Mouse (Mus musculus): ENCODE measurements around the gene Etv6. TPM values are rescaled to one million over a fixed set of nuclear protein-coding genes. Genes with fewer than 3 reads are reported as not detected.
A peak's percentile ranks its signal among the peaks of the same experiment; 100 is the strongest.

Etv6 gene
- polyA plus RNA-seq, 1 experiment from 2014 or later, result 2.7 TPM

GRCm38 (mm10) chr6:134141616-134142165, 106.2 kb downstream of the Etv6 start:
- no peak overlapping the region for H3K4me3 ChIP-seq (ENCODE audit: low read depth, low read length)
- H3K9me3 ChIP-seq (replicated peaks; ENCODE audit: control insufficient read depth, low read length), result no peaks in the 10 kb centered on the region
- ATAC-seq (ENCODE audit: low read depth), result no peak
- H3K4me1 ChIP-seq (ENCODE audit: control insufficient read depth, low read depth, low read length), result peaks cover 14% of the 10 kb centered on the region
- no peak overlapping the region for H3K9ac ChIP-seq (ENCODE audit: low read depth, low read length)
- no peaks in the 10 kb centered on the region for H3K36me3 ChIP-seq (ENCODE audit: control insufficient read depth, insufficient read depth)
- H3K27ac ChIP-seq (ENCODE audit: low read length), result no peak overlapping the region
- no peak overlapping the region for H3K4me2 ChIP-seq (ENCODE audit: low read depth, low read length)
- H3K27me3 ChIP-seq (ENCODE audit: control insufficient read depth, insufficient read depth, low read depth, low read length), result no peaks in the 10 kb centered on the region
- WGBS (ENCODE audit: insufficient replicate concordance), result 74% methylated on average over 1 of the region's 1 CpGs

- H3K27ac ChIP-seq (ENCODE audit: low read length), result no peak overlapping the region
Observed at GRCm38 (mm10) chr6:134142700-134143099, 107.2 kb downstream of the Etv6 start.

GRCm38 (mm10) chr6:134143649-134144097, 108.2 kb downstream of the Etv6 start:
- no peaks in the 10 kb centered on the region for H3K27me3 ChIP-seq (ENCODE audit: control insufficient read depth, insufficient read depth, low read depth, low read length)
- H3K9ac ChIP-seq (ENCODE audit: low read depth, low read length), result no peak overlapping the region
- H3K4me3 ChIP-seq (ENCODE audit: low read depth, low read length), result no peak overlapping the region
- no peak for ATAC-seq (ENCODE audit: low read depth)
- no peak overlapping the region for H3K4me2 ChIP-seq (ENCODE audit: low read depth, low read length)
- H3K9me3 ChIP-seq (replicated peaks; ENCODE audit: control insufficient read depth, low read length), result no peaks in the 10 kb centered on the region
- 39% methylated on average over 3 of the region's 3 CpGs for WGBS (ENCODE audit: insufficient replicate concordance)
- H3K4me1 ChIP-seq (ENCODE audit: control insufficient read depth, low read depth, low read length), result peaks cover 14% of the 10 kb centered on the region
- 0 out of 2 replicates have a peak overlapping the region, but pooled peaks have one; percentile 8 for H3K27ac ChIP-seq (ENCODE audit: low read length)
- no peaks in the 10 kb centered on the region for H3K36me3 ChIP-seq (ENCODE audit: control insufficient read depth, insufficient read depth)

More at GRCm38 (mm10) chr6:134142700-134143099, 107.2 kb downstream of the Etv6 start:
- H3K4me1 ChIP-seq (ENCODE audit: control insufficient read depth, low read depth, low read length), result peaks cover 14% of the 10 kb centered on the region
- 76% methylated on average over 11 of the region's 11 CpGs for WGBS (ENCODE audit: insufficient replicate concordance)
- H3K4me2 ChIP-seq (ENCODE audit: low read depth, low read length), result no peak overlapping the region
- no peaks in the 10 kb centered on the region for H3K36me3 ChIP-seq (ENCODE audit: control insufficient read depth, insufficient read depth)
- H3K9me3 ChIP-seq (replicated peaks; ENCODE audit: control insufficient read depth, low read length), result no peaks in the 10 kb centered on the region
- H3K27me3 ChIP-seq (ENCODE audit: control insufficient read depth, insufficient read depth, low read depth, low read length), result no peaks in the 10 kb centered on the region
- no peak overlapping the region for H3K9ac ChIP-seq (ENCODE audit: low read depth, low read length)
- ATAC-seq (ENCODE audit: low read depth), result no peak
- no peak overlapping the region for H3K4me3 ChIP-seq (ENCODE audit: low read depth, low read length)

GRCm38 (mm10) chr6:134144231-134145130, 109.0 kb downstream of the Etv6 start:
- H3K4me3 ChIP-seq (ENCODE audit: low read depth, low read length), result no peak overlapping the region
- no peaks in the 10 kb centered on the region for H3K27me3 ChIP-seq (ENCODE audit: control insufficient read depth, insufficient read depth, low read depth, low read length)
- 30% methylated on average over 15 of the region's 15 CpGs for WGBS (ENCODE audit: insufficient replicate concordance)
- peaks cover 14% of the 10 kb centered on the region for H3K4me1 ChIP-seq (ENCODE audit: control insufficient read depth, low read depth, low read length)
- 0 out of 2 replicates have a peak overlapping the region, but pooled peaks have one; percentile 18 for H3K27ac ChIP-seq (ENCODE audit: low read length)
- ATAC-seq (ENCODE audit: low read depth), result peak; percentile 9; the same call in 1 of the 2 replicates
- H3K4me2 ChIP-seq (ENCODE audit: low read depth, low read length), result no peak overlapping the region
- H3K36me3 ChIP-seq (ENCODE audit: control insufficient read depth, insufficient read depth), result no peaks in the 10 kb centered on the region
- no peak overlapping the region for H3K9ac ChIP-seq (ENCODE audit: low read depth, low read length)
- no peaks in the 10 kb centered on the region for H3K9me3 ChIP-seq (replicated peaks; ENCODE audit: control insufficient read depth, low read length)

GRCm38 (mm10) chr6:134147596-134148442, 112.3 kb downstream of the Etv6 start:
- Histone ChIP-seq H3K4me3 (ENCODE audit: low read depth, low read length) (no peak overlapping the region), H3K27ac (ENCODE audit: low read length) (no peak overlapping the region), H3K36me3 (ENCODE audit: control insufficient read depth, insufficient read depth) (no peaks in the 10 kb centered on the region), H3K27me3 (ENCODE audit: control insufficient read depth, insufficient read depth, low read depth, low read length) (no peaks in the 10 kb centered on the region), H3K4me1 (ENCODE audit: control insufficient read depth, low read depth, low read length) (peaks cover 12% of the 10 kb centered on the region), H3K9me3 (replicated peaks; ENCODE audit: control insufficient read depth, low read length) (no peaks in the 10 kb centered on the region), H3K4me2 (ENCODE audit: low read depth, low read length) (no peak overlapping the region), H3K9ac (ENCODE audit: low read depth, low read length) (no peak overlapping the region)
- ATAC-seq (ENCODE audit: low read depth), result no peak
- 61% methylated on average over 22 of the region's 22 CpGs for WGBS (ENCODE audit: insufficient replicate concordance)

GRCm38 (mm10) chr6:134148443-134148942, 113.0 kb downstream of the Etv6 start:
- WGBS (ENCODE audit: insufficient replicate concordance), result 64% methylated on average over 7 of the region's 7 CpGs
- Histone ChIP-seq H3K27me3 (ENCODE audit: control insufficient read depth, insufficient read depth, low read depth, low read length) (no peaks in the 10 kb centered on the region), H3K4me3 (ENCODE audit: low read depth, low read length) (no peak overlapping the region), H3K27ac (ENCODE audit: low read length) (no peak overlapping the region), H3K36me3 (ENCODE audit: control insufficient read depth, insufficient read depth) (no peaks in the 10 kb centered on the region), H3K9ac (ENCODE audit: low read depth, low read length) (no peak overlapping the region), H3K9me3 (replicated peaks; ENCODE audit: control insufficient read depth, low read length) (no peaks in the 10 kb centered on the region), H3K4me2 (ENCODE audit: low read depth, low read length) (no peak overlapping the region), H3K4me1 (ENCODE audit: control insufficient read depth, low read depth, low read length) (peaks cover 12% of the 10 kb centered on the region)
- ATAC-seq (ENCODE audit: low read depth), result no peak

GRCm38 (mm10) chr6:134149606-134150005, 114.1 kb downstream of the Etv6 start:
- H3K36me3 ChIP-seq (ENCODE audit: control insufficient read depth, insufficient read depth), result no peaks in the 10 kb centered on the region
- H3K4me1 ChIP-seq (ENCODE audit: control insufficient read depth, low read depth, low read length), result peaks cover 2% of the 10 kb centered on the region
- no peak overlapping the region for H3K9ac ChIP-seq (ENCODE audit: low read depth, low read length)
- H3K27ac ChIP-seq (ENCODE audit: low read length), result no peak overlapping the region
- no peaks in the 10 kb centered on the region for H3K9me3 ChIP-seq (replicated peaks; ENCODE audit: control insufficient read depth, low read length)
- no peak for ATAC-seq (ENCODE audit: low read depth)
- H3K27me3 ChIP-seq (ENCODE audit: control insufficient read depth, insufficient read depth, low read depth, low read length), result no peaks in the 10 kb centered on the region
- WGBS (ENCODE audit: insufficient replicate concordance), result 84% methylated on average over 7 of the region's 7 CpGs
- no peak overlapping the region for H3K4me3 ChIP-seq (ENCODE audit: low read depth, low read length)
- no peak overlapping the region for H3K4me2 ChIP-seq (ENCODE audit: low read depth, low read length)

- 61% methylated on average over 15 of the region's 15 CpGs for WGBS (ENCODE audit: insufficient replicate concordance)
- Histone ChIP-seq H3K27ac (ENCODE audit: low read length) (no peak overlapping the region), H3K4me2 (ENCODE audit: low read depth, low read length) (no peak overlapping the region)
Observed at GRCm38 (mm10) chr6:134151022-134151680, 115.7 kb downstream of the Etv6 start.

More at GRCm38 (mm10) chr6:134151022-134151680, 115.7 kb downstream of the Etv6 start:
- H3K36me3 ChIP-seq (ENCODE audit: control insufficient read depth, insufficient read depth), result no peaks in the 10 kb centered on the region
- no peaks in the 10 kb centered on the region for H3K27me3 ChIP-seq (ENCODE audit: control insufficient read depth, insufficient read depth, low read depth, low read length)
- H3K4me1 ChIP-seq (ENCODE audit: control insufficient read depth, low read depth, low read length), result peaks cover 3% of the 10 kb centered on the region; the same call in 1 of the 2 replicates
- H3K9me3 ChIP-seq (replicated peaks; ENCODE audit: control insufficient read depth, low read length), result no peaks in the 10 kb centered on the region
- H3K4me3 ChIP-seq (ENCODE audit: low read depth, low read length), result no peak overlapping the region
- no peak overlapping the region for H3K9ac ChIP-seq (ENCODE audit: low read depth, low read length)
- no peak for ATAC-seq (ENCODE audit: low read depth)
